Mouse (Mus musculus): ENCODE measurements around the gene S1pr4. TPM values are rescaled to one million over a fixed set of nuclear protein-coding genes. Genes with fewer than 3 reads are reported as not detected.

S1pr4 gene
- polyA plus RNA-seq, 1 experiment from 2014 or later: 0.31 TPM

GRCm38 (mm10) chr10:81485479-81486018, 14.4 kb downstream of the S1pr4 start:
- peaks cover 17% of the 10 kb centered on the region for H3K27me3 ChIP-seq (ENCODE audit: control insufficient read depth, insufficient read depth, low read length)
- DNase-seq (ENCODE audit: low spot score): no peak
- WGBS: 79% methylated on average over 7 of the region's 7 CpGs

GRCm38 (mm10) chr10:81485060-81485449, 14.9 kb downstream of the S1pr4 start:
- 30% methylated on average over 2 of the region's 2 CpGs for WGBS
- no peak overlapping the region for H3K4me2 ChIP-seq (ENCODE audit: low read depth, low read length)
- peaks cover 17% of the 10 kb centered on the region for H3K27me3 ChIP-seq (ENCODE audit: control insufficient read depth, insufficient read depth, low read length)
- H3K9me3 ChIP-seq (replicated peaks; ENCODE audit: control insufficient read depth, low read length): no peaks in the 10 kb centered on the region
- ATAC-seq (replicated peaks; ENCODE audit: insufficient number of reproducible peaks, low FRiP score, low TSS enrichment, low read depth): no peak
- H3K27ac ChIP-seq (replicated peaks; ENCODE audit: low read depth, low read length): no peak overlapping the region
- DNase-seq (ENCODE audit: low spot score): no peak
- no peak overlapping the region for H3K4me3 ChIP-seq (ENCODE audit: low read depth, low read length)
- no peak overlapping the region for H3K9ac ChIP-seq (replicated peaks; ENCODE audit: low read length)
- H3K4me1 ChIP-seq (ENCODE audit: control insufficient read depth, insufficient read depth, low read length): no peaks in the 10 kb centered on the region
- H3K36me3 ChIP-seq (replicated peaks; ENCODE audit: control insufficient read depth, insufficient read depth, low read depth, low read length): no peaks in the 10 kb centered on the region; the same call in none of the 2 replicates

More at GRCm38 (mm10) chr10:81485479-81486018, 14.4 kb downstream of the S1pr4 start:
- Histone ChIP-seq H3K9me3 (replicated peaks; ENCODE audit: control insufficient read depth, low read length) (no peaks in the 10 kb centered on the region), H3K4me3 (ENCODE audit: low read depth, low read length) (no peak overlapping the region), H3K36me3 (replicated peaks; ENCODE audit: control insufficient read depth, insufficient read depth, low read depth, low read length) (no peaks in the 10 kb centered on the region; the same call in none of the 2 replicates), H3K4me2 (ENCODE audit: low read depth, low read length) (no peak overlapping the region), H3K9ac (replicated peaks; ENCODE audit: low read length) (no peak overlapping the region), H3K4me1 (ENCODE audit: control insufficient read depth, insufficient read depth, low read length) (no peaks in the 10 kb centered on the region), H3K27ac (replicated peaks; ENCODE audit: low read depth, low read length) (no peak overlapping the region)
- ATAC-seq (replicated peaks; ENCODE audit: insufficient number of reproducible peaks, low FRiP score, low TSS enrichment, low read depth): no peak

- H3K27ac ChIP-seq (replicated peaks; ENCODE audit: low read depth, low read length): no peak overlapping the region
- H3K4me3 ChIP-seq (ENCODE audit: low read depth, low read length): no peak overlapping the region
- H3K9me3 ChIP-seq (replicated peaks; ENCODE audit: control insufficient read depth, low read length): no peaks in the 10 kb centered on the region
- H3K4me2 ChIP-seq (ENCODE audit: low read depth, low read length): no peak overlapping the region
- H3K36me3 ChIP-seq (replicated peaks; ENCODE audit: control insufficient read depth, insufficient read depth, low read depth, low read length): no peaks in the 10 kb centered on the region; the same call in none of the 2 replicates
- 65% methylated on average over 6 of the region's 6 CpGs for WGBS
- ATAC-seq (replicated peaks; ENCODE audit: insufficient number of reproducible peaks, low FRiP score, low TSS enrichment, low read depth): no peak
- DNase-seq (ENCODE audit: low spot score): no peak
- H3K4me1 ChIP-seq (ENCODE audit: control insufficient read depth, insufficient read depth, low read length): no peaks in the 10 kb centered on the region
- H3K27me3 ChIP-seq (ENCODE audit: control insufficient read depth, insufficient read depth, low read length): peaks cover 17% of the 10 kb centered on the region
- no peak overlapping the region for H3K9ac ChIP-seq (replicated peaks; ENCODE audit: low read length)
Observed at GRCm38 (mm10) chr10:81484441-81485059, 15.4 kb downstream of the S1pr4 start.

GRCm38 (mm10) chr10:81483983-81484382, 15.9 kb downstream of the S1pr4 start:
- no peak overlapping the region for H3K9ac ChIP-seq (replicated peaks; ENCODE audit: low read length)
- no peak overlapping the region for H3K4me2 ChIP-seq (ENCODE audit: low read depth, low read length)
- WGBS: 24% methylated on average over 8 of the region's 9 CpGs
- H3K36me3 ChIP-seq (replicated peaks; ENCODE audit: control insufficient read depth, insufficient read depth, low read depth, low read length): no peaks in the 10 kb centered on the region; the same call in none of the 2 replicates
- no peaks in the 10 kb centered on the region for H3K9me3 ChIP-seq (replicated peaks; ENCODE audit: control insufficient read depth, low read length)
- ATAC-seq (replicated peaks; ENCODE audit: insufficient number of reproducible peaks, low FRiP score, low TSS enrichment, low read depth): no peak
- H3K27me3 ChIP-seq (ENCODE audit: control insufficient read depth, insufficient read depth, low read length): peaks cover 17% of the 10 kb centered on the region
- peak; percentile 64 for DNase-seq (ENCODE audit: low spot score)
- no peaks in the 10 kb centered on the region for H3K4me1 ChIP-seq (ENCODE audit: control insufficient read depth, insufficient read depth, low read length)
- no peak overlapping the region for H3K27ac ChIP-seq (replicated peaks; ENCODE audit: low read depth, low read length)
- H3K4me3 ChIP-seq (ENCODE audit: low read depth, low read length): no peak overlapping the region

GRCm38 (mm10) chr10:81482533-81482889, 17.4 kb downstream of the S1pr4 start, which contains the start of gene Celf5:
Celf5 (minus strand) TSS chr10:81482709.
- under 1% methylated on average over 34 of the region's 36 CpGs for WGBS
- H3K4me2 ChIP-seq (ENCODE audit: low read depth, low read length): peak within 1 kb of the TSS; percentile 72
- no peak within 1 kb of the TSS for H3K27ac ChIP-seq (replicated peaks; ENCODE audit: low read depth, low read length)
- peaks cover 17% of the 10 kb centered on the region for H3K27me3 ChIP-seq (ENCODE audit: control insufficient read depth, insufficient read depth, low read length)
- peak; percentile 64 for DNase-seq (ENCODE audit: low spot score)
- H3K9me3 ChIP-seq (replicated peaks; ENCODE audit: control insufficient read depth, low read length): no peaks in the 10 kb centered on the region
- H3K4me1 ChIP-seq (ENCODE audit: control insufficient read depth, insufficient read depth, low read length): no peaks in the 10 kb centered on the region
- 0 out of 2 replicates have a peak, but pooled peaks have one; percentile 8 for ATAC-seq (replicated peaks; ENCODE audit: insufficient number of reproducible peaks, low FRiP score, low TSS enrichment, low read depth)
- no peaks in the 10 kb centered on the region; the same call in 1 of the 2 replicates for H3K36me3 ChIP-seq (replicated peaks; ENCODE audit: control insufficient read depth, insufficient read depth, low read depth, low read length)
- H3K9ac ChIP-seq (replicated peaks; ENCODE audit: low read length): peak within 1 kb of the TSS; percentile 59; the same call in 1 of the 2 replicates
- peak within 1 kb of the TSS; percentile 40 for H3K4me3 ChIP-seq (ENCODE audit: low read depth, low read length)

GRCm38 (mm10) chr10:81481605-81482532, 18.1 kb downstream of the S1pr4 start:
- 6% methylated on average over 34 of the region's 35 CpGs for WGBS
- Histone ChIP-seq H3K4me3 (ENCODE audit: low read depth, low read length) (peak overlapping the region; percentile 40), H3K27ac (replicated peaks; ENCODE audit: low read depth, low read length) (no peak overlapping the region), H3K9me3 (replicated peaks; ENCODE audit: control insufficient read depth, low read length) (no peaks in the 10 kb centered on the region), H3K36me3 (replicated peaks; ENCODE audit: control insufficient read depth, insufficient read depth, low read depth, low read length) (no peaks in the 10 kb centered on the region), H3K4me2 (ENCODE audit: low read depth, low read length) (peak overlapping the region; percentile 72), H3K9ac (replicated peaks; ENCODE audit: low read length) (peak overlapping the region; percentile 59; the same call in 1 of the 2 replicates), H3K4me1 (ENCODE audit: control insufficient read depth, insufficient read depth, low read length) (no peaks in the 10 kb centered on the region), H3K27me3 (ENCODE audit: control insufficient read depth, insufficient read depth, low read length) (peaks cover 17% of the 10 kb centered on the region)
- ATAC-seq (replicated peaks; ENCODE audit: insufficient number of reproducible peaks, low FRiP score, low TSS enrichment, low read depth) (no peak), DNase-seq (ENCODE audit: low spot score) (no peak)

- no peak overlapping the region for H3K27ac ChIP-seq (replicated peaks; ENCODE audit: low read depth, low read length)
- no peaks in the 10 kb centered on the region for H3K36me3 ChIP-seq (replicated peaks; ENCODE audit: control insufficient read depth, insufficient read depth, low read depth, low read length)
- H3K4me2 ChIP-seq (ENCODE audit: low read depth, low read length): no peak overlapping the region
- ATAC-seq (replicated peaks; ENCODE audit: insufficient number of reproducible peaks, low FRiP score, low TSS enrichment, low read depth) (no peak), DNase-seq (ENCODE audit: low spot score) (no peak)
- no peak overlapping the region for H3K9ac ChIP-seq (replicated peaks; ENCODE audit: low read length)
- 76% methylated on average over 10 of the region's 10 CpGs for WGBS
- H3K9me3 ChIP-seq (replicated peaks; ENCODE audit: control insufficient read depth, low read length): no peaks in the 10 kb centered on the region
- H3K4me1 ChIP-seq (ENCODE audit: control insufficient read depth, insufficient read depth, low read length): no peaks in the 10 kb centered on the region; the same call in 1 of the 2 replicates
- H3K27me3 ChIP-seq (ENCODE audit: control insufficient read depth, insufficient read depth, low read length): peaks cover 25% of the 10 kb centered on the region
- no peak overlapping the region for H3K4me3 ChIP-seq (ENCODE audit: low read depth, low read length)
Observed at GRCm38 (mm10) chr10:81474461-81474860, 25.5 kb downstream of the S1pr4 start.

Data from embryonic facial prominence, embryonic 11.5 days (tissue).